Mouse (Mus musculus) bone marrow, adult 2 months (tissue): ENCODE measurements around the gene Nek11.

ENCODE experiments used
- CTCF ChIP-seq: fragments of 200-500 bp; IDR thresholded peaks from 2 replicates; pipeline ENCODE4 v1.5.1; 2011; ENCODE audit warnings: low read length, control low read depth; ENCODE audit not compliant: control insufficient read depth, insufficient read depth
- POLR2A ChIP-seq: fragments of 200-500 bp; IDR thresholded peaks from 2 replicates; pipeline ENCODE4 v1.6.1; 2011; ENCODE audit warnings: low read depth, mild to moderate bottlenecking, control low read depth, low read length, borderline replicate concordance; ENCODE audit not compliant: control insufficient read depth

- TF ChIP-seq CTCF (no peak), POLR2A (no peak)
Measured at GRCm38 (mm10) chr9:105301396-105301795, 93.9 kb downstream of the Nek11 start.
